Mouse (Mus musculus) right cerebral cortex, postnatal 4 days (tissue): ENCODE data around the gene Lrig1.

Experiments
- DNase-seq: peaks from one replicate; pipeline ENCODE4 v3.0.0-alpha.2; 2022

The Lrig1 gene

DNA sequence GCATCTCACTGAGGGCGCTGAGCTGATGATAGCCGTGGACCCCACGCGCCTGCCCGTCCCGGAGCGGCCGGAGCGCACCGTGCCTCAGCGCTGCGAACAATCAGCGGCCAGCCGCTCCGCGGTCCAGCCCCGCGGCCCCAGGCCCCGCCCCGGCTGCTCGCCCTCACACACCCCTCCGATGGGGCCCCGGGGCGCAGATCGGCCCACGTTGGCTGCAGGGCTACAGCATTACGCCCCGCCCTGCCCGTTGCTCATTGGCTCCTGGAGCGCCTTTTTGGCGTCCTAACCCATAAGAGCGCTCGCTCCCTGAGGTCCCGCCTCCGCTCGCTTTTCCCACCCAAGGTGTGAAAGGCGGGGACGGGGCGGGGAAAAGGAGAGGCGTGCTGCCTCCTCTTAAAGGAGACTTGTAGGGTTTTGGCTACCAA is at the start of gene Lrig1:
Gene Lrig1, minus strand, starts transcription at position 92 of the 425 bp plus-strand sequence.
- peak; percentile 93 for DNase-seq

DNA sequence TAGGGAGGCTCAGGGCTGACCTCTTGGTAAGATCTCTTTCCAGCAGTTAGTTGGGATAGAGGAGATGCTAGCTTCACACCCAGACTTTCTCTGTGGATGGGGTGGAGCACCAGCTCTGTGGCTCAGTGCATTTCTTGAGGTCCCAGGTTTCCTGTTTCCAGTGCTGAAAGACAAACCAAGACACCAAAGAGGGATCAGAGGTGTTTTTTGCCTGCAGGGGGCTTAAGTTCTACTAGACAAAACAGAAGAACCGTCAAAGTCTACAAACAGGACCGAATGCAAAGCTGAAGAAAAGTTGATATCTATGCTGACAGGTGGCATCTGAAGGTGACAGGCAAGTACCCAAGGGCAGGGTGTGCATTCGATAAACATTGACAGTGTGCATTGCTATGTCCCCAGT is 49.7 kb upstream of the Lrig1 start:
- no peak for DNase-seq

DNA sequence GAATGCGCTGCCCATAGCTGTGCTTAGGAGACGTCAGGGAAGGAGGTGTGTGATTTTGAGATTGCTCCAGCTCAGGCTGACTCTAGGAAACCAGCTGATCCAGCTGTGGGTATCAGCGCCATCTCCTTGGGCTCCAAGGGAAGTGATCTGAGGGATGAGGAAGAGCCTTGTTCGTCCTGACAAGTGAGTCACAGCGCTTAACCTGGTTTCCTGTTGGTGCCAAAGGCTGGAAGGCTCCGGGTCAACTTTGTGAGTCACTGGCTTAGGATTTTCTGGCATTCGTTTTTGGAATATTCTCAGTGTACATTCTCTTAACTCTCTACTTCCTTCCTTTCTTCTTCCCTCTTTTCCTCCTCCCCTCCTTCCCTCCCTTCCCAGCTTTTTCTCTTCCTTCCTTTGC is 48.4 kb upstream of the Lrig1 start:
- DNase-seq: no peak

DNA sequence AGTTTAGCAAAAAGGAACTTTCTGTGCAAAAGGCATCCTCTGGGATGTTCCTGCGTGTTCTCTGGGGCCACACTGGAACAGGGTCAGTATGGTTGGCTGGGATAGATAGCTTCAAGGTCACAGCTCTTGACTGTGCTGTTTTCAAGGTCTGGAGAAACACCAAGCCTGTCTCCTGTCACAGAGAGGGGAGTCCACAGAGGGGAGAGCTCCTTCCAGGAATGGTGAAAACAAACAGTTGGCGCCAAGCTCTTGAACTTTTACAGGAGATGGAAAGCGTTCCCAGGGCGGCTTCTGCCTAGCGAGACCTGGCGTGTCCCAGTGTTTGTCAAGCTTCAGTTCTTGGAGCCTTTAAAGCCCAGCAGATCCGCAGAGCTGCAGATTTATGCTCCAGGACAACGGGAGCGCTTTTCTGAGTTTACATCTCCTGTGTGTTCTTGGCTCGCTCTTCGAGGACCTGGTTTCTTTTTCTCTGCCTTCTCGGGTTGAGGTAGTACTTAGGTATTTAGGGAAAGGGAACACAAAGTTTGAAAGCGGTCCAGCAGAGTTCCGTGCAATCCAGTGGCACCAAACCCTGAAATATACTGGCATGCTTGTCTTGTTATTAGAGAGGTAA is 40.3 kb upstream of the Lrig1 start:
- DNase-seq: no peak

DNA sequence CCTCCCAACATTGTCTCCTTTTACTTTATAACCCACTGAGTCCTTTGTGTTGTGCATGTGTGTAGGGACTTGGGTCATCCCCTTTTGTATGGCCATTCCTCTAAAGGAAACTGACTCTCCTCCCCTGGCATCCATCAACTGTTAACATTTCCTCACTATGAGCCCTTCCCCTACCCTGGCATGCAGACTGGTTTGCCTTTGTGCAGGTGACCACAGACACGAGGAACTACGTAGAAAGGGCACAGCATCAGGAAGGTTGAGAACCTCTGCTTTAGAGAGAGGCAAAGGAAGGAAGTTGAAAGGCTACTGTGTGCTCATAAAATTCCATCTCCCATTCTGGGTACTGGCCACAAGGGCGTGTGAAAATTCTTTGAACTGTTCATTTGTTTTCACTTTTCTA is 38.7 kb upstream of the Lrig1 start:
- no peak for DNase-seq

DNA sequence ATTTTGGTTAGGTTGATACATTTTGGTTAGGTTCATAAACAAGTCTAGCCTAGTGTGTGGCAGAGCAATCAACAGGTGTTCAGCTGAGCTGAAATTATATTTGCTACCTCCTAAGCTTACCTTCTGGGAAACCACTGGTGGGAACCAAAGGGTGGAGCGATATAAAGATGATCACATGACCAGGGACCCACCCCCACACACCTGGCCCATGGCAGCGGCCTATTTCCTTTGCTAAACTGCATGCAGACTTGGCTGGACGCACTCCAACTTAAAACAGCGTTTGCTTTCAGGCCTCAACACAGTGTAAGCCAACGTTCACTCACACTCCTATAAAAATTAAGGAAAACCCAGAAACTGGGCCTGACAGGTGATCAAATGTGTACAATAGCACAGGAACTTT is 33.9 kb upstream of the Lrig1 start:
- no peak for DNase-seq

DNA sequence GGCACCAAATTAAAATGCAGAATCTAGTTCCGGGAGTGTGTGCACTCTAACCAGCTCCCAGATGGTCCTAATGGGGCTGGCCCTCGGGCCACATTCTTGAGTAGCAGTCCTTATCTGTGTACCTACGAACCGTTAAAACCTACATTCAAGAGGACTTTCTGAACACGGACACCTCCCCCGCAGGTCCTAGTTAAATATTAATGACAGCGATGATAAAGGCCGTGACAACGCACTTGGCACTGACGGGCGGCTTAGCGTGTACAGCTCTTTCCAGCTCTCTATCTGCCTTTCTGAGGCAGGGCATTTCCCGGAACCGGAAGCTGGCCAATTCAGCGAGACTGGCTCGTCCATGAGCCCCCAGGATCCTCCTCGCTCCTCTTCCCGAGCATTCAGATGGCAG is 29.9 kb upstream of the Lrig1 start:
- no peak for DNase-seq

DNA sequence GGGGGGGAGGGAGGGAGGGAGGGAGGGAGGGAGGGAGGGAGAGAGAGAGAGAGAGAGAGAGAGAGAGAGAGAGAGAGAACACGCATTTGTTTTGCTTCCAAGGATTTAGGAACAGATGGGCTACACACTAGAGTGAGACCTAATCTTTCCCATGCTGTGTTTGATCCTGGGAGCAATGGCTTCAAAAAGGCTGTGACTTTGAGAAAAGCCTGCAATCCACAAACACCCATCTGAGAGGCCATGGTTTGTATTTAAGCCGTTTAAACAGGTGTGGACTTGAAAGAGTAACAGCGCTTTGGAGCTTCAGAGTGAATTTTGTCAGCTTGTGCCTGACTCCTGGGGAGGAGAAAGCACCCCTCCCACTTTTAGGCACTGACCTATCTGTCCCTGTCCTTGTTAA is 29.2 kb upstream of the Lrig1 start:
- DNase-seq: no peak

DNA sequence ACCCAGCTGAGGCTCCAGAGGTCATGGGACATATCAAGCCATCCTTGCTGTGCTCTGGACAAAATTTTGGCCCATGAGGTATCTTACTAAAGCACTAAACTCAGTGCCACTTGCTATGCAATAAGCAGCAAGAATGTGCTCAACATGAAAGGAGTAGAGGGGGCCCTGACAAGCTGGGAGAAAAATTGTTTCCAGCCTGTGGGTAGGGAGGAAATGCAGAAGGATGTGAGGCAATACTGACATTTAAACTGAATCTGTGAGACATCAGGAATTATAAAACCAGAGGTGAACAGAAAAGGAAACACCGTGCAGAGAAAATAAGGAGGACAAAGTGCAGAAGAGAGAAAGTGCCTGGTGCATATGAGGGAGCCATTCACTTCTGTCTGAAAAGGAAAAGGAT is 24.7 kb upstream of the Lrig1 start:
- no peak for DNase-seq

DNA sequence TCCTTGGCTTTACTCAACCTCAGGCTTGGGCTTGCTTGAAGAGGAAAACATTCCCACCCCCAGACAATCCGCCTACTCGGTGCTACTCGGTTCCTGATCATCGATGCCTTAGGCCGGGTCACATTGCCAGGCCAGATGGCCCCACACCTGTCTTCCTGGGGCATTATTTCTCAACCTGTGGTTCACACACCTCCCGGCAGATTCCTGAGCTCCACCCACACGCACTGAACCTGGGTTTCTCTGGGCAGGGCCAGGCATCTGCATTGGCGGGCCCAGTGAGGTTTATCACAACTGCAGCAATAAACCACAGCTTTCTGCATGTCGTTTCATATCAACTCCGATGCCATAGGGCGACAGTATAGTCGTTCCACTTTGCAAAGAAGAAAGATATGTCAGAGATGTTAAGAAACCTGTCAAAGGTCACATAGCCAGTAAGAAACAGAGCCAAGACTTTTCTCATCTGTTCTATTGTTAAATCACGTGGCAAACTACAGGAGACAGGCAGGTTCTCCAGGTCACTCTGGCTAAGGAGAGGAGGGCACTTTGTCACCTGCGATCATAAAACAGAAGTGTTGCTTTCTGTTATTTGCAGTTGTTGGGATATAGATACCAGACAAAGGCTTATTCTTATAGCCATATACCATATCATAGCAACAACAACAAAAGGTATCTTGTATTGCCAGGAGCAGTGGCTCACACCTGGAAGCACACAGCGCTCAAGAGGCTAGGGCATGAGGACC is 18.8 kb upstream of the Lrig1 start:
- no peak for DNase-seq

DNA sequence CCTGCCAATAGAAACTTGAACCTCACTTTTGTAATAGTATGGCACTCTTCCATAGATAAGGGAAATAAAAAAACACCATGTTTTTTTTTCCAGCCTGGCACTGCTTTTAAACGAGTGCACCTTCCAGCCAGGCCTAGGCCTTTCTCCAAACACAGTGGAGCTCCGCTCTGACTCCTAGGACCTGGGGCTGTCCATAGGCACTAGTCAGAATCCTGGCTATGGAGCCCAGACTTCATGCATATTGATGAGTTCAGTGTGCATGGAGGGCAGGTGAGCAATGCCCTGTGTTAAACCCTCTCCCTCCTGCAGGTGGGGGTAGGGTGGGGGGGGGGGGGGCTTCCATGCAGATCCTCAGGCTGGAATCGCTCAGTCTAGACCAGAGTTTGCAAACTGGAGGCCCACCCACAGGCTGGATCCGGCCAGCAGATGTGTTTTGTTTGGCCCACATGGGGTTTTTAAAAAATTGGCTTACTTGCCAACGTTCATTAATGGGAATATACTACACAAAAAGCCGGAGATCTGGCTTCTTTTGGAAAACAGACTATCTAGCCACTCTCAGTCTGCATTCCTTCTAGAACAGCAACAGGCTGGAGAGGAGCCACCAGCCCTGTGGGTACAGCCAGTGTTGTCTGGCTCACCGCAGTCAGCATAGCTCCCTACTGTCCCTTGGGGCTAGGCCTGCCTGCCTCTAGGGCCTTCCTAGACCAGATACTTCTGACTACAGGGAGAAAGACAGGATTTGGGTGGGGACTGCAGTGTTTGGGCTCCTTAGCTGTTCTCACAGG is 17.9 kb upstream of the Lrig1 start:
- DNase-seq: peak; percentile 11

DNA sequence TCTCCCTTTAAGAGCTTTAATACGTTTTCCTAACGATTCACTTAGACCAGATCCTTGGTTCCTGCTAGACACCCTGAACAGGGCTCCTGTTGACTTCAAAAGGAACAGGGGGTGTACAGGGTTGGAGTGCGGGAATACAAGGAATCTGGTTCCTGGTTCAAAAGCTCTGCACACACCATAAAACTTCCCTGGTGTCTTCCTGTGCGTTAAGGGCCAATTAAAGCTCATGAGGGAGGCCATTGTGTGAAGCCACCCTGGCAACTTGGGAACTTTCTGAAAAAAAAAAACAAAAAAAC is 15.6 kb upstream of the Lrig1 start:
- DNase-seq: no peak

DNA sequence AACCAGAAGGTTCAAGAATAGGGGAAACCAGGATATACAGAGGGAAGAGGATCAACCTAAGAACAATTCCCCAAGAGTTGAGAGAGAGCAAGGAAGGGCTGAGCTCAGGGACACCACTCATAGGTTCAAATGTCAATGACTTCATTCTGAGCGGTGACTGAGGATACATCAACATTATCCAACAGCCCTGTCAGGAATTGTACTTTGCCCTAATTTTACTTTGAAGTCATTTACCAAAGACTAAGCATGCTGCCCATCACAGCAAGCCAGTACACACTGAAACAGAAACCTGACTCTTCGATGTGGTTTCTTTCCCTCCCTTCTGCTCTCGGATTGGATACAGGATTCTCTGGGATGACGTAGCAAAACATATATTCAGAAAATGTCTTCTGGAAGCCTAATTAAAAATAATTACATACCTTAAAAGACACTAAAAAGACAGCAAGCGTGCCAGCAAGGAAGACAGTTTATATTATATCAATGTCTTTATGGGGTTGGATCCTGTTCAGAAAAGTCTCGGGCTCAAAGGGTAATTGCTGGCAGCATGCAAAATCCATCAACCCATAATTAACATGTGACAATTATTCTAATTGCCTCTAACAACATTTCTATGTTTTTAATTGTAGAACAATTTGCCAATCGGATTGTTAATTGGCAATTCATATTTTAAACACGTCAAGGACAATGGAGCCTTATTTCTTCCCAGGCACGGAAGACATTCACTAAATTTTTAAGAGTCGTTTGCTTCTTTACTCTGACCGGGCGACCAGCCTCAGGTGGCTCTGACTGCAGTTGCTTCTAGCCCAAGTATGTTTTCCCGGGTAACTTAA is 15.1 kb upstream of the Lrig1 start:
- DNase-seq: no peak

DNA sequence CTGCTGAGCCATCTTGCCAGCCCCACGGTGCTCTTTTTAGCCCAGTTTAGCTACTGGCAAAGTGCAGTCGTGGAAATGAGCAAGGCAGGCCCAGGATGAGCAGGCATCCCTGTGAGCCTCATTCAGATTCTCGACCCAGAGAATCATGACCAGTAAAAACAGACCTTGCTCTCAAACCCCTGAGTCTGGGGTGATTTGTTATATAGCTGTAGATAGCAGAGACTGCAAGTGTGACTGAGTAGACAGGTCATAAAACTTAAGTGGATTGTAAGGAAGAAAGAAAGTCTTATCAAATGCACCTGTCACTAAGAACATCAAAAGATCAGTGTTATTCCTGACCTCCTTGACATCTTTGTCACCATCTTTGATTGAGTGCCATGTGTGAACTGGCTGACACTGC is 9.9 kb upstream of the Lrig1 start:
- DNase-seq: no peak

DNA sequence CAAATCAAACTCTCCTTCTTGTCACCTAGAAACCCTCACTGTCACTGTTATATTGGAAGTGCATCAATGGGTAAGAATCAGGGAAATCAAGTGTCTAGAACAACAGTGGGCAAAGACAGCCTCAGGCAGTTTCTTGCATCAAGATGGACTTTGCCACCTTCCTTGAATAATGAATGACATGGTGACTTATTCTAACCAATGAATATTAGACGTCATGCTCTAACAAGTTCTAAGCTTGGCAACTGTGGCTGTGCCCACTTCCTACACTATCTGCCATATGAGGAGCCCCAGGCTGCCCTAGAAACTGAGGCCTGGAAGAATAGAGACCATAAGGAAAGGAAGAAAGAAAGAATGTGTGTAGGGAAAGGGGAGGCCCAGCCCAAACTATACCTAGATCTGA is 9.2 kb upstream of the Lrig1 start:
- no peak for DNase-seq

DNA sequence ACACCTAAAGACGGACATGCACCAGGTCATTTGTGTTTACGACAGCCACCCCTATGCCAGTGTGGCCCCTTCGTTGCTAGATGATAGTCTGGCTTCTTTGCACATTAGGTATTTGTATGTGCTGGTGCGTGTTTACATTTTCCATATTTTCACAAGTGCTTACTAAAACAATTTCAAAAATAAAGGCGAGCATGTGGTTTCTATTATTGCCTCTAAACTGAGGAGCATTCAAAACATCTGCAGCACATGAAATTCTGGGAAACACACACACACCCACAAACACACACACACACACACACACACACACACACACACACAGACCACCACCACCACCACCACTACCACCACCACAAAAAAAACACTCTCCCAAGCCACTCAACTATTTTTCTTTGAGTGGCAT is 7.3 kb upstream of the Lrig1 start:
- DNase-seq: no peak

DNA sequence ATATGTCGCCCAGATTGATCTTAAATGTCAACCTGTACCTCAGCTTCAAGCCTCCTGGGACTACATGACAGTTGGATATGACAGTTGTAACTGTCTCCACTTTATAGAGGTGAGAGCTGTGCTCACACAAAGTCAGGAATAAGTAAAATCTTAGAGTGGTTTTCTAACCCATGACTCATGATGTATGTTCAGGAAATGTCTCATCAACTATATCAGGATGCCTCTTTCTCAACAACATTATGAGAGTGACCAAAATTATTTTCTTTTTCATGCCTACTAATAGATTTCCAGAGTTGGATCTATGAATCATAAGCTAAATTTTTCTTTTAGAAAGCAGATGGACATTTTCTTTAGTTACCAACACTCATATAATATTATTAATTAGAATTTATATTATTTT is 6.0 kb upstream of the Lrig1 start:
- DNase-seq: no peak

DNA sequence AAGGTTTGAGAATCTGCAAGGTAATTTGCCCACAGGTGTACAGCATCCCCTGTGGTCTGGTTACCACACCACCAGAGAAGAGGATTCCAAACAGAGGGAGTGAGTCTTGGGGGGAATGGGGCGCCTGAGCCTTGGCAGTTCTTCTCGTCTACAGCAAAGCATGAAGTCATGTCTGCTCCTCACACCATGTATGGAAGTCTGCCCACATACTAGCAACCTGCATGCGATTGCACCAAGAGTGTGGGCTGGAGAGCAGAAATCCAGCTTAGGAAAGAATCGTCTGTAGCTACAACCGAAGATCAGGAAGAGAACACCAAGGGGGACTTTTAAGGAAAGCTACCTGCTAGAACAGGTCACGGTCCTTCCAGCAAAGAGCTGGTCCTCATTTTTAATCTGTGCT is 3.0 kb upstream of the Lrig1 start:
- DNase-seq: no peak

DNA sequence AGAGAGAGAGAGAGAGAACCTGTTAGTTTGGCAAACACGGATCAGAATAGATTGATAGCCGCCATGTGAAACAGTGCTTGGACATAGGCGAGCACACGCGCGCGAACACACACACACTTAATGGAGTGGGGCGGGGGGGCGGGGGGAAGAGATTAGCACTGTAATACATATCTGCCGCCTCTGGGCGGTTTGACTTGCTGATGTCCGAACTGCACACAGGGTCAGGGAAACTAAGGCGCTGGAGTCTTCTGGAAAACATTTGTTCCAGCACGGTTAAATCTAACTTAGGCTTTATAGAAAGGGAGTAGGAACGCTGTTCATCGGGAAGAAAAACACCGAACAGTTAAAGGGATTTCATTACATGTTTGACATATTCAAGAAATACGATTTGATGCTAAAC is 1.1 kb upstream of the Lrig1 start:
- no peak for DNase-seq

DNA sequence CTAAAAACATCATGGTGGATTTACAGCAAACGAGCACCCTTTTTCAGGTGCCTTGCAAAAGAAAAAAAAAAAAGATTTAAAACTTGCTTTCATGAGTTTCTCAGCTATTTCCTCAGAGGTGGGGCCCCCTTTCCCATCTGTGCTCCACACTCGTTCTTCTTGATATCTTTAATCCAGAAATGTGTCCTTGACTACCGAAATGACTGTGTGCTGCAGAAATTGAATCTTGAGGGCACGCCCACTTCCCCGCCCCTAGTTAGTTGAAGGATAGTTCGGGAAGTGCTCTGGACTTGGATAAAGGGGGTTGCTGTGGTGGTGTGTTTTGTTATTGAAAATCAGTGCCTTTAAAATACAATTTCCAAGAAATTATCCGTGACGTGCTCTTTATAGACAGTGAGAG is 654 bp upstream of the Lrig1 start:
- no peak for DNase-seq

DNA sequence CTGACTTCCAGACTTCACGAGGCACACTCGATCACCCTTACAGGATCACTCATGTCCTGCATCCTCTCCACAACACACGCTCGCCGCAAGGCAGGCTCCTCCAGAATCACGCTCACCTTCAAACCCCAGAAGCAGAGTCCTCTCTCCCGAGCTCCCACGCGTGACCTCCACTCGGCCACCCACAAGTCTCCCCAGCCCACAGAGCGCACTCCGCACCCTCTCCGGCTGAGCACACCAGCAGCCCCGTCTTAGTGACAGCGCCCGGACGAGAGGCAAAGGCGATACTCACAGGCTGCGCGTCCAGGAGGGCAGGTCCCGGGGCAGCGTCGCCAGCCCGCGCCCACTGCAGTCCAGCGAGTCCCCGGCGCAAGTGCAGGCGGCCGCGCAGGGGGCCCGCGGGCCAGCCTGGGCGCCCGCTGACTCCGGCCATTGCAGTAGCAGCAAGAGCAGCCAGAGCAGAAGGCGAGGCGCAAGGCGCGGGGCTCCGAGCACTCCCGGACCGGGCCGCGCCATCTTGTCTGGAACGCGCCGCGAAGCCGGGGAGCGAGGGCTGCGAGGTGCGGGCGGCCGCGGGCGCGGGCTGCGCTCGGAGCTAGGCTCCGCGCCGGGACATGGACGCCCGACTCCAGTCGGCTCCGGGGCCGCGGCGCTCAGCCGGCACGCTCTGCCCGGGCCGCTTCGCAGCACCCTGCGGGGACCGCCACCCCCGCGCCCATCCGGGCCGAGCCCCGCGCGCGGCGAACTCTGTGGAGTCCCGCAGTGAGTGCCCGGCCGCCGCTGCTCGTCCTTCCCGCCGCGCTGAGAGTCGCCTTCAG is 578 bp downstream of the Lrig1 start:
- peak; percentile 44 for DNase-seq

DNA sequence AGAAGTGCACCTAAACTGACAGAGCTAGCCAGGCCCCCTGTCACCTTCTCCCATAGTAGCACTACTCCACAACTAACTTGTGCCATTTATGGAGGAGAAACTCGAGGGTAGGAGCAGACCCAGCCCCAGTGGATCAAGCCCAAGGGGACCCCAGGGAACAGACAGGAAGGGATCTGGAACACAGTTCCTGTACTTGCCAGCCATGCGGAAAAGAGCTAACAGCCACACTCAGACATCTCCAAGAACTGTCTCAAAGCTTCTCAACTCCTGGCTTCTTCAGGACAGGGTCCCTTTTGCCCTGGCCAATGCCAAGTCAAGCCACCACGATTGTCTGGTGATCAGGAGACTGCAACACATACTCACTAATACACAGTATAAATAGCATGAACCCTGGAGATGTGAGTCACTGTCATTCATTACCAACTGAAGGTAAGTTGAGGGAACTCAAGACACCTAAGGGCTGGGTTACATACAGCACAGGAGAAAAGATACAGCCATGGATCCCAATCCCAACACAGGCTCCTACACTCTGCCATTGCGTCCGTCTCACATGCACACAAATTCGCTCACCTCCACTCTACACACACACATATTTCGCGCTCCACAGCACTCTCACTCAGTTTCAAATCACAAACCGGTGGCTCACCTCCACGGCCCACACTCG is 1.3 kb downstream of the Lrig1 start:
- no peak for DNase-seq
